Mouse (Mus musculus) kidney, postnatal 0 days (tissue): Measurements from ENCODE around the gene Ccnd1. TPM values are rescaled to one million over a fixed set of nuclear protein-coding genes. Genes with fewer than 3 reads are reported as not detected.

ENCODE experiments used
- ATAC-seq: fragments of 200-750 bp; cut with Nextera tagmentation; replicated peaks from 2 replicates; pipeline ENCODE4 v1.8.0; 2017; ENCODE audit warnings: low read depth, moderate number of reproducible peaks, moderate TSS enrichment, moderate library complexity; ENCODE audit not compliant: low FRiP score
- DNase-seq: peaks from one replicate; pipeline ENCODE4 v3.0.0-alpha.2; 2016; ENCODE audit warnings: low spot score
- H3K27ac ChIP-seq: fragments of 300-500 bp; sonication (generic); 2 replicates; pipeline ENCODE4 v1.5.1; 2014; ENCODE audit warnings: mild to moderate bottlenecking
- H3K27me3 ChIP-seq: fragments of 300-500 bp; sonication (generic); 2 replicates; pipeline ENCODE4 v1.6.1; 2014; ENCODE audit warnings: low read length, mixed read lengths; ENCODE audit not compliant: insufficient read depth
- H3K36me3 ChIP-seq: fragments of 300-500 bp; sonication (generic); 2 replicates; pipeline ENCODE4 v1.6.1; 2014; ENCODE audit warnings: low read length, mixed read lengths; ENCODE audit not compliant: insufficient read depth
- H3K4me1 ChIP-seq: fragments of 300-500 bp; sonication (generic); replicated peaks from 2 replicates; pipeline ENCODE4 v1.6.1; 2014; ENCODE audit warnings: antibody characterized with exemption, low read length, mixed read lengths; ENCODE audit not compliant: insufficient read depth
- H3K4me2 ChIP-seq: fragments of 300-500 bp; sonication (generic); 2 replicates; pipeline ENCODE4 v1.6.1; 2014; ENCODE audit warnings: mild to moderate bottlenecking, low read length, moderate library complexity, mixed read lengths
- H3K4me3 ChIP-seq: fragments of 300-500 bp; sonication (generic); replicated peaks from 2 replicates; pipeline ENCODE4 v1.5.1; 2014; ENCODE audit warnings: low read depth, low read length
- H3K9ac ChIP-seq: fragments of 300-500 bp; sonication (generic); 2 replicates; pipeline ENCODE4 v1.6.1; 2014; ENCODE audit warnings: low read depth, low read length
- H3K9me3 ChIP-seq: fragments of 300-500 bp; sonication (generic); replicated peaks from 2 replicates; pipeline ENCODE4 v1.6.1; 2016; ENCODE audit warnings: low read length, inconsistent platforms, mixed read lengths
- CTCF ChIP-seq: IDR thresholded peaks from 2 replicates; pipeline ENCODE4 v1.5.1; 2016; ENCODE audit warnings: antibody characterized with exemption, low read depth, mild to moderate bottlenecking, moderate library complexity
- whole genome bisulfite sequencing: fragments of 180-500 bp; shearing (Covaris S2); extraction: QIAGEN DNeasy Blood & Tissue Kit; methylation state at CpG from one replicate; pipeline ENCODE4 v1.1.7; 2014; 5-methylcytosine and 5-hydroxymethylcytosine counted together
- polyA plus RNA-seq: library from polyadenylated mRNA; unstranded; fragments of >200 nt; fragmentation: Nextera tagmentation; extraction: Ambion mirVana; gene quantifications from 2 replicates; pipeline ENCODE4 v1.2.1, GENCODE M21; 2015

Ccnd1 gene
- 212 and 227 TPM in 2 replicates for polyA plus RNA-seq

- Histone ChIP-seq H3K36me3 (peaks cover 17% of the 10 kb centered on the region), H3K27ac (peak within 1 kb of the TSS; percentile 92), H3K4me3 (peak within 1 kb of the TSS; percentile 84), H3K9ac (peak within 1 kb of the TSS; percentile 76), H3K9me3 (no peaks in the 10 kb centered on the region), H3K4me1 (peaks cover 16% of the 10 kb centered on the region), H3K27me3 (no peaks in the 10 kb centered on the region), H3K4me2 (peak within 1 kb of the TSS; percentile 99)
- no peak; the same call in 1 of the 2 replicates for TF ChIP-seq CTCF
- WGBS = under 1% methylated on average over 39 of the region's 45 CpGs
- ATAC-seq (peak; percentile 44), DNase-seq (peak; percentile 93)
Measured at GRCm38 (mm10) chr7:144939344-144940002, at the start of gene Ccnd1. Gene Ccnd1 (minus strand): TSS chr7:144939925.

GRCm38 (mm10) chr7:144988856-144989255 lies 49.1 kb upstream of the Ccnd1 start:
- ATAC-seq (no peak), DNase-seq (no peak)
- no peak overlapping the region for H3K4me3 ChIP-seq
- H3K4me1 ChIP-seq = no peaks in the 10 kb centered on the region
- no peak for TF ChIP-seq CTCF
- no peaks in the 10 kb centered on the region for H3K27me3 ChIP-seq
- no peak overlapping the region for H3K9ac ChIP-seq
- H3K27ac ChIP-seq = no peak overlapping the region
- no peak overlapping the region for H3K4me2 ChIP-seq
- 56% methylated on average over 3 of the region's 3 CpGs for WGBS
- H3K36me3 ChIP-seq = no peaks in the 10 kb centered on the region
- H3K9me3 ChIP-seq = no peaks in the 10 kb centered on the region

- no peak for TF ChIP-seq CTCF
Measured at GRCm38 (mm10) chr7:144985100-144985499, 45.4 kb upstream of the Ccnd1 start.

GRCm38 (mm10) chr7:144982358-144983110 lies 42.8 kb upstream of the Ccnd1 start:
- no peaks in the 10 kb centered on the region for H3K36me3 ChIP-seq
- H3K4me2 ChIP-seq = no peak overlapping the region
- WGBS = 80% methylated on average over 6 of the region's 6 CpGs
- H3K4me3 ChIP-seq = no peak overlapping the region
- H3K9ac ChIP-seq = no peak overlapping the region
- no peak for DNase-seq
- H3K9me3 ChIP-seq = no peaks in the 10 kb centered on the region
- H3K27ac ChIP-seq = no peak overlapping the region
- no peak for ATAC-seq
- no peaks in the 10 kb centered on the region for H3K4me1 ChIP-seq
- no peak for TF ChIP-seq CTCF
- H3K27me3 ChIP-seq = no peaks in the 10 kb centered on the region

More at GRCm38 (mm10) chr7:144985100-144985499, 45.4 kb upstream of the Ccnd1 start:
- Histone ChIP-seq H3K4me2 (no peak overlapping the region), H3K4me3 (no peak overlapping the region), H3K9me3 (no peaks in the 10 kb centered on the region), H3K27ac (no peak overlapping the region), H3K36me3 (no peaks in the 10 kb centered on the region), H3K4me1 (no peaks in the 10 kb centered on the region), H3K27me3 (no peaks in the 10 kb centered on the region), H3K9ac (no peak overlapping the region)
- WGBS = 83% methylated on average over 1 of the region's 1 CpGs
- ATAC-seq = no peak
- DNase-seq = no peak

GRCm38 (mm10) chr7:144981426-144982079 lies 41.8 kb upstream of the Ccnd1 start:
- H3K36me3 ChIP-seq = no peaks in the 10 kb centered on the region
- H3K4me3 ChIP-seq = no peak overlapping the region
- ATAC-seq (no peak), DNase-seq (no peak)
- H3K9ac ChIP-seq = no peak overlapping the region
- no peaks in the 10 kb centered on the region for H3K27me3 ChIP-seq
- no peaks in the 10 kb centered on the region for H3K9me3 ChIP-seq
- no peak overlapping the region for H3K4me2 ChIP-seq
- 74% methylated on average over 8 of the region's 8 CpGs for WGBS
- no peak for TF ChIP-seq CTCF
- H3K4me1 ChIP-seq = no peaks in the 10 kb centered on the region
- H3K27ac ChIP-seq = no peak overlapping the region

GRCm38 (mm10) chr7:144979814-144980213 lies 40.1 kb upstream of the Ccnd1 start:
- WGBS = 81% methylated on average over 5 of the region's 5 CpGs
- Histone ChIP-seq H3K4me2 (no peak overlapping the region), H3K27me3 (no peaks in the 10 kb centered on the region), H3K9ac (no peak overlapping the region), H3K9me3 (no peaks in the 10 kb centered on the region), H3K4me3 (no peak overlapping the region), H3K4me1 (no peaks in the 10 kb centered on the region), H3K27ac (no peak overlapping the region), H3K36me3 (no peaks in the 10 kb centered on the region)
- no peak for TF ChIP-seq CTCF
- ATAC-seq = no peak
- no peak for DNase-seq
